Mouse (Mus musculus) liver, adult 2 months (tissue): ENCODE data around the gene Zfp652. TPM values are rescaled to one million over a fixed set of nuclear protein-coding genes. Genes with fewer than 3 reads are reported as not detected.

ENCODE experiments used
- DNase-seq: peaks from one replicate; pipeline ENCODE4 v3.0.0-alpha.2; 2011; ENCODE audit warnings: low read depth, low spot score; ENCODE audit errors: extremely low read depth
- H3K27ac ChIP-seq: fragments of 200-500 bp; replicated peaks from 2 replicates; pipeline ENCODE4 v1.5.1; 2012; ENCODE audit warnings: low read depth, mild to moderate bottlenecking, control low read depth, inconsistent platforms, low read length; ENCODE audit not compliant: insufficient read depth
- H3K27me3 ChIP-seq: fragments of 200-500 bp; 2 replicates; pipeline ENCODE4 v1.6.1; 2012; ENCODE audit warnings: mild to moderate bottlenecking, moderate library complexity, low read length, inconsistent platforms; ENCODE audit not compliant: control insufficient read depth, insufficient read depth
- H3K36me3 ChIP-seq: fragments of 200-500 bp; 2 replicates; pipeline ENCODE4 v1.6.1; 2012; ENCODE audit warnings: low read length, inconsistent platforms; ENCODE audit not compliant: control insufficient read depth, insufficient read depth
- H3K4me1 ChIP-seq: fragments of 200-500 bp; 2 replicates; pipeline ENCODE4 v1.6.1; 2011; ENCODE audit warnings: low read length; ENCODE audit not compliant: control insufficient read depth, insufficient read depth
- H3K4me3 ChIP-seq: fragments of 200-500 bp; 2 replicates; pipeline ENCODE4 v1.5.1; 2011; ENCODE audit warnings: low read depth, mild to moderate bottlenecking, control low read depth, low read length, moderate library complexity; ENCODE audit not compliant: insufficient read depth
- H3K79me2 ChIP-seq: fragments of 200-500 bp; 2 replicates; pipeline ENCODE4 v1.6.1; 2012; ENCODE audit warnings: inconsistent platforms, mild to moderate bottlenecking, low read length, moderate library complexity; ENCODE audit not compliant: control insufficient read depth, insufficient read depth
- H3K9ac ChIP-seq: fragments of 200-500 bp; 2 replicates; pipeline ENCODE4 v1.6.1; 2012; ENCODE audit warnings: low read depth, mild to moderate bottlenecking, control low read depth, inconsistent platforms, low read length
- CTCF ChIP-seq: fragments of 200-500 bp; IDR thresholded peaks from 2 replicates; pipeline ENCODE4 v1.5.1; 2011; ENCODE audit warnings: low read depth, low read length, control low read depth
- POLR2A ChIP-seq: fragments of 200-500 bp; IDR thresholded peaks from 2 replicates; pipeline ENCODE4 v1.6.1; 2011; ENCODE audit warnings: low read length, control low read depth; ENCODE audit not compliant: insufficient read depth; ENCODE audit errors: extremely low read depth
- whole genome bisulfite sequencing: fragments of 180-500 bp; shearing (Covaris S2); methylation state at CpG from one replicate; pipeline ENCODE4 v1.1.7; 2018; 5-methylcytosine and 5-hydroxymethylcytosine counted together
- polyA plus RNA-seq: library from polyadenylated mRNA; depleted of rRNA; stranded (reverse); fragments of >200 nt; gene quantifications from 2 replicates; pipeline ENCODE4 v1.2.3, GENCODE M21; 2012
- total RNA-seq: library from RNA; depleted of rRNA; stranded (reverse); fragments of >200 nt; gene quantifications from 2 replicates; pipeline ENCODE4 v1.2.3, GENCODE M21; 2014

Gene Zfp652
- total and polyA plus RNA-seq, 2 experiments = 9.1 to 11.1 TPM

DNA sequence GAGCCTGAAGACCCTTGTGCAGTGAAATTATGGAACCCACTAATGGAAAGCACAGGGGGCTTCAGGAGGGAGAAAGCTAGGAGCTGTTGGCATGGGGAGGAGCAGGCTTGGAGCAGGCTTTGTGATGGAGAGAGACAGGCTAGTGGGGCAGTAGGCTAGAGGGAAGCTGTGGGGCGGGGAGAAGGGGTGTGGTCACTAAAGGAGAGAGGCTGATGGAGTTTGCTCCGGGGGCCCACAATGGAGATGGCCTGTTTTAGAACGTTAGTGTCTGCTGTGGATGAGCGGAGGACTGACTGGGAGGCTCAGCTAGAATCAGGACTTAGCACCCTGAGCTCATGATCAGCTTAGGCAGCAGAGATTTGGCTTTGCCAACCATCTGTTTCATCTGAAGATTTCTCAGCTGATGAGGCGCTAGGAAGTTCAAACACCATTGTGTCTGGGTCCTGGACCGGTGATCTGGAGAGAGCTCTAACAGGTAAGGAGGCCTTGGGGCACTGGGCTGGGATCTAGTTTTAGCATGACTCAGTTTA lies 131.0 kb downstream of the Zfp652 start:
- TF ChIP-seq POLR2A (no peak), CTCF (no peak)
- DNase-seq = no peak
- peak overlapping the region; percentile 44; the same call in 1 of the 2 replicates for H3K9ac ChIP-seq
- 63% methylated on average over 6 of the region's 6 CpGs for WGBS
- peak overlapping the region; percentile 45 for H3K27ac ChIP-seq
- H3K27me3 ChIP-seq = no peaks in the 10 kb centered on the region
- H3K36me3 ChIP-seq = no peaks in the 10 kb centered on the region
- no peaks in the 10 kb centered on the region for H3K79me2 ChIP-seq
- peak overlapping the region; percentile 20 for H3K4me3 ChIP-seq
- H3K4me1 ChIP-seq = no peaks in the 10 kb centered on the region; the same call in 1 of the 2 replicates

DNA sequence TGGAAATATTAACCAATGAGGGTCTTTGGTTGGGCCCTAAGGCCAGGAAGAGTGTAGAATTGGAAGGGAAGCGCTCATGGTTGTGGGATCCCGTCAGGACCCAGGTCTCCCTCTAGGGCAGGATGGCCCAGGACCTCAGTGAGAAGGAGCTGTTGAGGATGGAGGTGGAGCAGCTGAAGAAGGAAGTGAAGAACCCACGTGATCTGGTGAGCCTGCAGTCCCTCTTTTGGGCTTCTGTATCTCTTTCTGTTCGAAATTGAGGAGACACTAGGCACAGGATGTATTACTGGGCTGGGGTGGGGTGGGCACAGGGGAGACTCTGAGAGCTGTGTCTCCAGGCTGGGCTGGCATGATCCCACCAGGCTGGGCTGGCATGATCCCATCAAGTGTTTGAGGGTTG lies 132.5 kb downstream of the Zfp652 start:
- no peaks in the 10 kb centered on the region; the same call in 1 of the 2 replicates for H3K4me1 ChIP-seq
- no peaks in the 10 kb centered on the region for H3K27me3 ChIP-seq
- DNase-seq = peak; percentile 20
- no peak overlapping the region for H3K4me3 ChIP-seq
- H3K79me2 ChIP-seq = no peaks in the 10 kb centered on the region
- no peak overlapping the region for H3K9ac ChIP-seq
- TF ChIP-seq POLR2A (no peak), CTCF (no peak)
- WGBS = 65% methylated on average over 4 of the region's 4 CpGs
- H3K36me3 ChIP-seq = no peaks in the 10 kb centered on the region
- peak overlapping the region; percentile 36; the same call in 1 of the 2 replicates for H3K27ac ChIP-seq

DNA sequence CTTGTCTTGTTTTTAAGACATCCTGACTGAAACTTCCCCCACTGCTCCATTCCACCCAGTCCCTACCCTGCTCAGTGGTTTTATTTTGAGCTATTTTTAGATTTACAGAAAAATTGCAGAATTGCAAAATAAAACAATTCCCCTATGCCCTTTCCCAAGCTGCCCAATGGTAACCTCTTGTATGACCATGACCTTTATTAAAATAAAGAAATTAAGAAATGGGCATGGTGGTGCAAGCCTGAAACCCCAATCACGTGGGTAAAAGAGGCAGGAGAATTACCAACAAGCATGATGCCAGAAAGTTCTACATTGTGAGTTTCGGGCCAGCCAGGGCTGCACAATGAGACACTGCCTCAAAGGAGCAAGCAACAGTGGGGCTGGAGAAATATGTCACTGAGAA lies 138.4 kb downstream of the Zfp652 start:
- WGBS = 62% methylated on average over 2 of the region's 2 CpGs
- Histone ChIP-seq H3K79me2 (no peaks in the 10 kb centered on the region), H3K36me3 (no peaks in the 10 kb centered on the region), H3K4me3 (no peak overlapping the region), H3K27ac (no peak overlapping the region), H3K27me3 (no peaks in the 10 kb centered on the region), H3K9ac (no peak overlapping the region), H3K4me1 (no peaks in the 10 kb centered on the region)
- DNase-seq = peak; percentile 43
- TF ChIP-seq CTCF = no peak
- no peak for TF ChIP-seq POLR2A

DNA sequence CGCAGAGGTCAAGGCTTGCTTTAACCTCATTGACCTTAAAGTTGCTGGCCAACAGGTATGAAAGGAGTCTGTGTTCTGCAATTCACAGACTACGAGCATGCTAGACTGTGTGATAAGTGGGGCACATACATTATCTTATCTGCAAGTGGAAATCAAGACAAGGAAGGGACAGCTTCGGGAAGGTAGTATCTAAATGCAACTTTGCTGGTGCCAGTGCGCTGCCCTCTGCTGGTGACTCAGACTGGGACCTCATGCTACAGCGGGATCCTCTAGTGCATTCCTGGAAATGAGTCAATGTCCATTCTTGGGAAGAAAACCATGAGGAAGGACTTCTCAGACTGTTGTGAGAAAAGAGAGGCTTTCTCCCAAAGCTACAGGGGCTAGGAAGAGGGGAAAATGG lies 141.2 kb downstream of the Zfp652 start:
- TF ChIP-seq CTCF (peak; percentile 91), POLR2A (no peak)

DNA sequence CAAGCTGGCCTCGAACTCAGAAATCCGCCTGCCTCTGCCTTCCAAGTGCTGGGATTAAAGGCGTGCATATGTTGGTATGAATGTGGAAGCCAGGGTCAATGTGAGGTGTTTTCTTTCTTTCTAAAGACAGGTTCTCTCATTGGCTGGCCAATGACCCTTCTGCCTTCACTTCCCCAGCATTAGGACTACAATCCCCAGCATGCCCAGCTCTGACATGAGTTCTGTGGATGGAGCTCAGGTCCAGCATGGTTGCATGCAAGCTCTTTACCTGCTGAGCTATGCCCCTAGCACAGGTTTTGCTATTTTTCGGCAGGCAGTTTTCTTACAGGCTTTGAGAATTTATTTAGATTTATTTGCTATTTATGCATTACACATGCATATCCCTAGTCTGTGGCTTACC lies 144.8 kb downstream of the Zfp652 start:
- no peak for DNase-seq
- Histone ChIP-seq H3K9ac (no peak overlapping the region), H3K27ac (no peak overlapping the region), H3K27me3 (no peaks in the 10 kb centered on the region), H3K36me3 (no peaks in the 10 kb centered on the region), H3K79me2 (no peaks in the 10 kb centered on the region), H3K4me1 (0 out of 2 replicates have a peak, but pooled peaks cover 2% of the 10 kb centered on the region), H3K4me3 (no peak overlapping the region)
- 96% methylated on average over 4 of the region's 4 CpGs for WGBS
- TF ChIP-seq POLR2A (no peak), CTCF (no peak)

More for the DNA sequence above, 141.2 kb downstream of the Zfp652 start:
- WGBS = 40% methylated on average over 5 of the region's 5 CpGs
- no peaks in the 10 kb centered on the region for H3K4me1 ChIP-seq
- H3K4me3 ChIP-seq = no peak overlapping the region
- H3K36me3 ChIP-seq = no peaks in the 10 kb centered on the region
- H3K27ac ChIP-seq = no peak overlapping the region
- no peaks in the 10 kb centered on the region for H3K27me3 ChIP-seq
- H3K9ac ChIP-seq = no peak overlapping the region
- DNase-seq = peak; percentile 55
- H3K79me2 ChIP-seq = no peaks in the 10 kb centered on the region
